Mouse (Mus musculus) ovary, postnatal 10 days (tissue): ENCODE measurements around the gene Ccdc191.

Experiments
- DNase-seq: peaks from one replicate; pipeline ENCODE4 v3.0.0; 2022; ENCODE audit warnings: low spot score

Ccdc191 gene

DNA sequence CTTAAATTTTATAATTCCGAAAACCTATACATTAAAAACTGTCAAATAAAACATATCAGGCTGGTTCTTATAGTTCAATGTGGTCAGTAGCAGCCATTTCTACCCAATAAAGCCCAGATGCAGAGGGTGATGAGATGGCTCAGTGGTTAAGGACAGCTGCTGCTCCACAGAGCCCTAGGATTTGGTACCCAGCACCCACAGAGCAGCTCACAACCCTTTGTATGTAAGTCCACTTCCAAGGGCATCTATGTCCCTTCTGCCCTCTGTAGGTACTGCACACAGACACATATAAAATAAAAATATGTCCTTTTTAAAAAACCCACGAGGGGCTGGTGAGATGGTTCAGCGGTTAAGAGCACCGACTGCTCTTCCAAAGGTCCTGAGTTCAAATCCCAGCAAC, 96.7 kb downstream of the Ccdc191 start:
- DNase-seq = no peak

GRCm38 (mm10) chr16:43994623-43995022, 105.0 kb downstream of the Ccdc191 start:
- DNase-seq = no peak

DNA sequence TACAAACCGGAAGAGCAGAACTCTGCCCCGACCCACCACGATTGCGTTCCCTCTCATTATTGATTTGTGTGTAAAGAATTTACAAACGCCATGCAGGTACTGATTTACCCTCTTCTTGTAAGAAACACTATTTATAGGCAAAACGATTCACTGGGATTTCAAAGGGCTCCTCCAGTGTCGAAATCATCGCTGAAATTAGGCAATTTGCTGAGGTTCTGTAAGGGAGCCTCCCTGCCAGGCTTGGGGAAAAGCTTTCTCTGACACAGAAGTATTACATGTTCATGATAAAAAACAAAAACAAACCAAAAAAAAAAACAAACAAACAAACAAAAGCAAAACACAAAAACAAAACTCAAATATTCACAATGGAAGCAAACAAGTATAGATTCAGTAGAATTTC, 109.5 kb downstream of the Ccdc191 start:
- DNase-seq = no peak

DNA sequence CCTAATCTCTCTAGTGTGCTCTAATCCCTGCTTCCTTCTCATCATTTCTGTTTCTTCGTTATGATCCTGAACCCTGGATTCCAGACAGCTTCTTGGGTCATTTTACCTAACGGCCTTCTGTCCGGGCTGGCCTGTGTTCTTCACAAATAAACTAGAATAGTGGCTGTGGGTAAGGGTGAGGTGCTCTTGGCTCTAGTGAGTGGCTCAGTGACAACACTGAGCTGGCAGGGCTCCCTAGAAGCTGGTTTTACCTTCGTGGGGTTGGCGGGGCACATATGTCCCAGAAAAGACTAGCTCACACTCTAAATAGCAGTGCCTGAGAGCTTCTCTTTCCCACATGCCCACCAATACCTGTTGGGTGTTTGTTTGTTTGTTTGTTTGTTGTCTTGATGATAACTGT, 109.9 kb downstream of the Ccdc191 start:
- no peak for DNase-seq

- no peak for DNase-seq
Observed at GRCm38 (mm10) chr16:44002086-44002485, 112.5 kb downstream of the Ccdc191 start.

DNA sequence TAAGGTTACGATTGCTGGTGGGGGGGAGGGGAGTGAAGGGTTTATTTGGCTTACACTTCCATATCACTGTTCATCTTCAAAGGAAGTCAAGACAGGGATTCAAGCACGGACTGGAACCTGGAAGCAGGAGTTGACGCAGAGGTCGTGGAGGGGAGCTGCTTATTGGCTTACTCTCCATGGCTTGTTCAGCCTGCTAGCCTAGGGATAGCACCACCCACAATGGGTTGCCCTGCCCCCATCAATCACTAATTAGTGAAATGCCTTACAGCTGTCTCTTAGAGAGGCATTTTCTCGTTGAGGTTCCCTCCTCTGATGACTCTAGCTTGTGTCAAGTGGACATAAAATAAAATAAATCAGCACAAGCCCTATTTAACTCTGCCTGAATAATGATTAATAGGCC, 121.4 kb downstream of the Ccdc191 start:
- DNase-seq = no peak
